In the genomic region with DNA sequence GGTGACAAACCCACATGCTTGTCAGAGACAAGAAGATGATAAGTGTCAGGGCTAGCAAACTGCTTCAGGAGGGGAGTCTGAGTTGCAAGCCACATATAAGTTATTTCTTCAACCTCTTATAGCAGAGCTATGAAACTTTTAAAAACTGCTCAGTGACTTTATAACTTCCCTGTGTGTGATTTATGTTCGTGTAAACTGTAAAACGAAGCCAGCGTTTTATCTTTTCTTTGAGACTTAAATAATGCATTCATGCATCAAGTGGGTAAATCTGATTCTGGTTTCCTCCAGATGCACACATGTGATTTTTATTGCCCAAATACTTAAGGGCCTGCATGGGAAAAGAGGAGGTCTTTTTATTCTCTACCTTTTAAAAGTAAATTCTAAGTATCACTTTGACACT, we compare ENCODE assay signal across 14 mouse cellular contexts.
DNase-seq lines count a peak whose midpoint lies in the region; ATAC-seq and TF ChIP-seq lines count a peak whose summit lies in the region.
"Had no signal": no experiment of that assay in that cellular context is flagged by ENCODE, and none has a peak within 500 bp of the region (broad histone marks: within the 10 kb centered on the region; RNA-seq: fewer than 3 reads in every experiment).

No protein-coding gene starts in this region.

- no peaks in the 10 kb centered on the region for H3K9me3 ChIP-seq in kidney, embryonic 14.5 days (ENCODE audit: control insufficient read depth, low read length)
- no peaks in the 10 kb centered on the region for H3K9me3 ChIP-seq in embryonic facial prominence, embryonic 14.5 days (ENCODE audit: control insufficient read depth, low read length)
- no peaks in the 10 kb centered on the region for H3K9me3 ChIP-seq in limb, embryonic 10.5 days (replicated peaks)
- H3K9me3 ChIP-seq: liver, embryonic 12.5 days had no signal

- H3K27me3 ChIP-seq in kidney, embryonic 14.5 days (ENCODE audit: control insufficient read depth, insufficient read depth, low read length) = no peaks in the 10 kb centered on the region
- no peaks in the 10 kb centered on the region for H3K27me3 ChIP-seq in embryonic facial prominence, embryonic 14.5 days (replicated peaks; ENCODE audit: control insufficient read depth, insufficient read depth, low read length)
- H3K27me3 ChIP-seq in limb, embryonic 10.5 days (ENCODE audit: low read depth, poor library complexity, severe bottlenecking) = no peaks in the 10 kb centered on the region
- H3K27me3 ChIP-seq: liver, embryonic 12.5 days had no signal

- no peak for TF ChIP-seq CTCF in gastrocnemius, adult 2 months (IDR thresholded peaks at IDR 0.05)

- no peak overlapping the region for H3K4me2 ChIP-seq in kidney, embryonic 14.5 days (replicated peaks; ENCODE audit: low read depth, low read length)
- H3K4me2 ChIP-seq in embryonic facial prominence, embryonic 14.5 days (ENCODE audit: low read depth, low read length) = no peak overlapping the region
- H3K4me2 ChIP-seq: liver, embryonic 12.5 days had no signal

- WGBS in kidney, embryonic 14.5 days = 23% methylated on average over 3 of the region's 3 CpGs
- WGBS in embryonic facial prominence, embryonic 14.5 days = 51% methylated on average over 3 of the region's 3 CpGs
- 75% methylated on average over 3 of the region's 3 CpGs for WGBS in limb, embryonic 10.5 days

- H3K9ac ChIP-seq in kidney, embryonic 14.5 days (ENCODE audit: low read depth, low read length) = no peak overlapping the region
- H3K9ac ChIP-seq in embryonic facial prominence, embryonic 14.5 days (ENCODE audit: low read depth, low read length) = no peak overlapping the region
- H3K9ac ChIP-seq: liver, embryonic 12.5 days had no signal

- intact Hi-C loops in gastrocnemius, adult 2 months (cut with DNase I) = no loop called here

- no peak for DNase-seq in gastrocnemius, adult 2 months
- DNase-seq in gastrocnemius, postnatal 4 days (ENCODE audit: low spot score in 2 of 2) = no peak
- no peak for DNase-seq in kidney, adult 18-20 months
- no peak for DNase-seq in embryonic facial prominence, embryonic 14.5 days (ENCODE audit: low spot score)
- DNase-seq in limb, embryonic 10.5 days (ENCODE audit: low spot score) = no peak
- DNase-seq in layer of hippocampus, postnatal 25 days (ENCODE audit: extremely low spot score in 1 of 2, low spot score in 1 of 2) = no peak
- DNase-seq: adrenal gland, postnatal 25 days; kidney, postnatal 14 days; lung, postnatal 36 days; thymus, postnatal 4 days had no signal

- H3K36me3 ChIP-seq in kidney, embryonic 14.5 days (ENCODE audit: control insufficient read depth, insufficient read depth, low read length) = no peaks in the 10 kb centered on the region
- no peaks in the 10 kb centered on the region for H3K36me3 ChIP-seq in embryonic facial prominence, embryonic 14.5 days (ENCODE audit: control insufficient read depth, insufficient read depth, low read length)
- no peaks in the 10 kb centered on the region for H3K36me3 ChIP-seq in limb, embryonic 10.5 days
- H3K36me3 ChIP-seq: liver, embryonic 12.5 days had no signal

- no peak overlapping the region for H3K4me3 ChIP-seq in gastrocnemius, adult 2 months
- H3K4me3 ChIP-seq in kidney, embryonic 14.5 days (ENCODE audit: low read length) = no peak overlapping the region
- H3K4me3 ChIP-seq in embryonic facial prominence, embryonic 14.5 days (ENCODE audit: low read depth, low read length) = no peak overlapping the region
- no peak overlapping the region for H3K4me3 ChIP-seq in limb, embryonic 10.5 days
- H3K4me3 ChIP-seq: erythroblast, embryonic 14.5 days; liver, embryonic 12.5 days had no signal

- H3K4me1 ChIP-seq in kidney, embryonic 14.5 days (ENCODE audit: control insufficient read depth, insufficient read depth, low read length) = peaks cover 19% of the 10 kb centered on the region
- peaks cover 44% of the 10 kb centered on the region for H3K4me1 ChIP-seq in embryonic facial prominence, embryonic 14.5 days (ENCODE audit: control insufficient read depth, insufficient read depth, low read length)
- peaks cover 21% of the 10 kb centered on the region for H3K4me1 ChIP-seq in limb, embryonic 10.5 days
- H3K4me1 ChIP-seq: liver, embryonic 12.5 days had no signal

- ATAC-seq in kidney, embryonic 14.5 days (ENCODE audit: low FRiP score, low TSS enrichment) = no peak
- no peak for ATAC-seq in embryonic facial prominence, embryonic 14.5 days (ENCODE audit: low read depth)
- no peak for ATAC-seq in megakaryocyte progenitor cell, adult 5-6 weeks (replicated peaks; ENCODE audit: poor library complexity)
- ATAC-seq: liver, embryonic 12.5 days had no signal

- H3K27ac ChIP-seq in gastrocnemius, adult 2 months = peak overlapping the region; percentile 71
- peak overlapping the region; percentile 7; the same call in 1 of the 2 replicates for H3K27ac ChIP-seq in kidney, embryonic 14.5 days (ENCODE audit: low read depth, low read length)
- H3K27ac ChIP-seq in embryonic facial prominence, embryonic 14.5 days (replicated peaks; ENCODE audit: low read depth, low read length) = 0 out of 2 replicates have a peak overlapping the region, but pooled peaks have one; percentile 57
- H3K27ac ChIP-seq in limb, embryonic 10.5 days = peak overlapping the region; percentile 54; the same call in 1 of the 2 replicates
- H3K27ac ChIP-seq: liver, embryonic 12.5 days had no signal

Comparison
In these comparisons a context has a peak if more than half of its experiments do, and no peak if none do; other contexts are left out.
1. H3K27ac ChIP-seq: peak in every context shown above with its lines; median percentile 71 in gastrocnemius, adult 2 months; 57 in embryonic facial prominence, embryonic 14.5 days; 54 in limb, embryonic 10.5 days; 7 in kidney, embryonic 14.5 days.